Comparison of ENCODE assay signal across 17 mouse cellular contexts in genomic region chr10:80543873-80544272, GRCm38 (mm10).
DNase-seq lines count a peak whose midpoint lies in the region; ATAC-seq lines count a peak whose summit lies in the region.
"Had no signal": no experiment of that assay in that cellular context is flagged by ENCODE, and none has a peak within 500 bp of the region (broad histone marks: within the 10 kb centered on the region; RNA-seq: fewer than 3 reads in every experiment).

No protein-coding gene starts in this region.

- peak; percentile 19 for DNase-seq in cerebellum, adult 11-12 months
- no peak for DNase-seq in cerebellum, adult 8-10 months
- no peak for DNase-seq in frontal cortex, postnatal 10 days (ENCODE audit: low spot score in 2 of 2)
- peak; percentile 43 for DNase-seq in right cerebral cortex, adult 18-20 months
- DNase-seq in right cerebral cortex, postnatal 10 days (ENCODE audit: low spot score in 2 of 2): no peak
- DNase-seq: adrenal gland, adult 8-10 months; adrenal gland, postnatal 14 days; adrenal gland, postnatal 36 days; B cell, adult 2 months; cerebellum, adult 9-10 months; forebrain, postnatal 0 days had no signal

- ATAC-seq in frontal cortex, adult (ENCODE audit: low TSS enrichment): peak; percentile 33; the same call in 1 of the 2 replicates
- ATAC-seq: activated CD4-positive, CD25-positive, alpha-beta regulatory T cell, adult 4 months; CD4-positive, CD25-positive, alpha-beta regulatory T cell, adult 4 months; forebrain, embryonic 13.5 days; forebrain, embryonic 15.5 days; forebrain, postnatal 0 days; Patski had no signal

Comparison
In these comparisons a context has a peak if more than half of its experiments do, and no peak if none do; other contexts are left out.
1. DNase-seq: peak in cerebellum, adult 11-12 months (single experiment) and right cerebral cortex, adult 18-20 months (single experiment); none in cerebellum, adult 8-10 months (single experiment), frontal cortex, postnatal 10 days (0 of 2) and right cerebral cortex, postnatal 10 days (0 of 2).